In the genomic region with DNA sequence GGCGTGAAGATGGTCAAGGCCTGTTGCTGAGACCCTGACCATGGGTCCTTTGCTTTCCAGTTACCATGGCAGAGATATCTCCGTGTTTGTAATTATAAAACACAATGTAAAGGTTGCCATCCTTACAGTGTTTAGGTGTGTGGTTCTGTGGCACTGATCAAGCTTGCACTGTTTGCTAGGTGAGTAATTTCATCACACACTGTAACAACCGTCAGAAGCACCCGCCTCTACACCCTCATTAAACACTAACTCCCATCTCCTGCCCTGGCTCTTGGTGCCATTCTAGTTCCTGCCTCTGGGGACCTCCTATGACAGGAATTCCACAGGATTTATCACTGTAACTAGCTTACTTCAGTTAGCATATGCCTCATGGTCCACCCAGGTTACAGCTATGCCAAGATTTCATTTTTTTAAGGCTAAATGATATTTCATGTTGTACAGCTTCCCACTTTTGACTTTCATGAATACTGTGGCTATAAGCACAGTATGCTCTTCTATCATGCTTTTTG, we compare ENCODE assay signal across 26 mouse cellular contexts. TPM values are rescaled to one million over a fixed set of nuclear protein-coding genes. Genes with fewer than 3 reads are reported as not detected.
DNase-seq lines count a peak whose midpoint lies in the region; ATAC-seq and TF ChIP-seq lines count a peak whose summit lies in the region.
"Had no signal": no experiment of that assay in that cellular context is flagged by ENCODE, and none has a peak within 500 bp of the region (broad histone marks: within the 10 kb centered on the region; RNA-seq: fewer than 3 reads in every experiment).

No protein-coding gene starts in this region.

- no peak for DNase-seq in frontal cortex, postnatal 25 days (ENCODE audit: low spot score in 2 of 2)
- no peak for DNase-seq in layer of hippocampus, adult 2 months (ENCODE audit: low spot score in 2 of 2)
- no peak for DNase-seq in layer of hippocampus, postnatal 36 days
- peak; percentile 67 for DNase-seq in midbrain, embryonic 11.5 days (ENCODE audit: low spot score, missing footprints)
- no peak for DNase-seq in midbrain, embryonic 10.5 days (ENCODE audit: low spot score)
- DNase-seq in natural killer cell, adult 2 months (ENCODE audit: low spot score in 2 of 2), result no peak
- no peak for DNase-seq in layer of hippocampus, postnatal 10 days (ENCODE audit: low spot score in 2 of 2)
- DNase-seq: adrenal gland, postnatal 36 days; cerebellum, adult 2 months; cerebellum, postnatal 25 days; embryo, embryonic 11 days; gastrocnemius, postnatal 14 days; heart, adult 11 months; heart, postnatal 10 days; kidney, adult 9 months; kidney, postnatal 36 days; liver, embryonic 13.5 days had no signal

- no peaks in the 10 kb centered on the region for H3K36me3 ChIP-seq in midbrain, embryonic 11.5 days (ENCODE audit: control insufficient read depth, insufficient read depth, low read length)
- no peaks in the 10 kb centered on the region for H3K36me3 ChIP-seq in midbrain, embryonic 10.5 days
- H3K36me3 ChIP-seq: embryonic facial prominence, embryonic 13.5 days; hindbrain, embryonic 12.5 days; liver, embryonic 13.5 days had no signal

- no peak overlapping the region for H3K27ac ChIP-seq in layer of hippocampus, adult 2 months
- no peak overlapping the region for H3K27ac ChIP-seq in midbrain, embryonic 11.5 days (ENCODE audit: low read depth, low read length)
- H3K27ac ChIP-seq in midbrain, embryonic 10.5 days (replicated peaks), result no peak overlapping the region
- H3K27ac ChIP-seq: embryonic facial prominence, embryonic 13.5 days; forebrain, embryonic 13.5 days; hindbrain, embryonic 12.5 days; liver, embryonic 13.5 days; macrophage had no signal

- H3K4me3 ChIP-seq in layer of hippocampus, adult 2 months, result no peak overlapping the region
- H3K4me3 ChIP-seq in midbrain, embryonic 11.5 days (ENCODE audit: low read depth, low read length), result no peak overlapping the region
- no peak overlapping the region for H3K4me3 ChIP-seq in midbrain, embryonic 10.5 days
- H3K4me3 ChIP-seq: embryonic facial prominence, embryonic 13.5 days; forebrain, embryonic 13.5 days; hindbrain, embryonic 12.5 days; limb, embryonic 10.5 days; liver, embryonic 13.5 days had no signal

- 85% methylated on average over 4 of the region's 4 CpGs for WGBS in midbrain, embryonic 11.5 days
- WGBS in midbrain, embryonic 10.5 days, result 92% methylated on average over 4 of the region's 4 CpGs

- H3K4me2 ChIP-seq in midbrain, embryonic 11.5 days, result no peak overlapping the region
- H3K4me2 ChIP-seq: embryonic facial prominence, embryonic 13.5 days; forebrain, embryonic 13.5 days; heart, embryonic 11.5 days; hindbrain, embryonic 12.5 days; liver, embryonic 13.5 days had no signal

- no peaks in the 10 kb centered on the region for H3K9me3 ChIP-seq in midbrain, embryonic 11.5 days (ENCODE audit: control insufficient read depth, low read length)
- H3K9me3 ChIP-seq in midbrain, embryonic 10.5 days (replicated peaks), result no peaks in the 10 kb centered on the region
- H3K9me3 ChIP-seq: embryonic facial prominence, embryonic 13.5 days; forebrain, embryonic 13.5 days; hindbrain, embryonic 12.5 days; limb, embryonic 10.5 days; liver, embryonic 13.5 days had no signal

- no peaks in the 10 kb centered on the region for H3K4me1 ChIP-seq in midbrain, embryonic 11.5 days (ENCODE audit: control insufficient read depth, insufficient read depth, low read length)
- H3K4me1 ChIP-seq in midbrain, embryonic 10.5 days, result peaks cover 3% of the 10 kb centered on the region; the same call in 1 of the 2 replicates
- H3K4me1 ChIP-seq: liver, embryonic 13.5 days had no signal

- no peaks in the 10 kb centered on the region for H3K27me3 ChIP-seq in midbrain, embryonic 11.5 days (ENCODE audit: control insufficient read depth, insufficient read depth, low read length)
- no peaks in the 10 kb centered on the region for H3K27me3 ChIP-seq in midbrain, embryonic 10.5 days (ENCODE audit: low read depth, poor library complexity, severe bottlenecking)
- H3K27me3 ChIP-seq: embryonic facial prominence, embryonic 13.5 days; forebrain, embryonic 13.5 days; hindbrain, embryonic 12.5 days; liver, embryonic 13.5 days had no signal

- peak; percentile 48 for TF ChIP-seq CTCF in layer of hippocampus, adult 2 months (conservative IDR thresholded peaks at IDR 0.05)

- H3K9ac ChIP-seq in midbrain, embryonic 11.5 days (ENCODE audit: low read length), result no peak overlapping the region
- H3K9ac ChIP-seq: embryonic facial prominence, embryonic 13.5 days; forebrain, embryonic 13.5 days; hindbrain, embryonic 12.5 days; liver, embryonic 13.5 days had no signal

- peak; percentile 50; the same call in 1 of the 2 replicates for ATAC-seq in frontal cortex, adult (ENCODE audit: low TSS enrichment)
- no peak for ATAC-seq in midbrain, embryonic 11.5 days (ENCODE audit: low FRiP score)
- ATAC-seq: CD4-positive, CD25-positive, alpha-beta regulatory T cell, adult 4 months; forebrain, embryonic 13.5 days had no signal

RNA-seq across cellular contexts. Expression of a gene that starts 21.1 kb away (rescaled TPM):
- 1 to 10 TPM; 1.0 to 1.5 TPM for total RNA-seq in layer of hippocampus, adult 2 months (2021)
- 1 to 10 TPM; 1.0 to 1.7 TPM for total RNA-seq in layer of hippocampus, postnatal 36 days (2021)
- polyA plus RNA-seq in midbrain, embryonic 11.5 days (2014; fragmentation: Nextera tagmentation; extraction: Ambion mirVana), result 7.8 and 9.8 TPM in 2 replicates
- 9.4 and 12.3 TPM in 2 replicates for polyA plus RNA-seq in midbrain, embryonic 10.5 days (2016; fragmentation: Nextera tagmentation; extraction: Ambion mirVana)
- 1 to 10 TPM; 1.8 to 2.1 TPM for total RNA-seq in layer of hippocampus, postnatal 10 days (2021)
- total RNA-seq: monocyte, adult 5-6 weeks had no signal
- polyA plus RNA-seq: CD4-positive, CD25-positive, alpha-beta regulatory T cell, adult 4 months; macrophage had no signal
